Mouse (Mus musculus) CH12.LX (cell line): ENCODE measurements at regions not wholly inside any gene's neighbourhood (a gene's known extent, or its start where the extent isn't known, plus 50 kb on each side); places are given as distances from the start of the nearest gene placed in this dataset.

Experiments used
- DNase-seq: peaks from one replicate; pipeline ENCODE4 v3.0.0-alpha.2; 2013; ENCODE audit errors: extremely low read depth
- H3K27ac ChIP-seq: 2 replicates; pipeline ENCODE4 v1.5.1; 2012; ENCODE audit warnings: low read depth, mild to moderate bottlenecking, control low read depth, moderate library complexity; ENCODE audit not compliant: insufficient read depth
- H3K27me3 ChIP-seq: replicated peaks from 2 replicates; pipeline ENCODE3; 2012; ENCODE audit warnings: inconsistent platforms
- H3K36me3 ChIP-seq, 2 experiments: replicated peaks in 1 of 2; 2 replicates each; pipeline versions ENCODE3 to v1.6.1; 2012; ENCODE audit warnings: inconsistent platforms in 1 of 2, low read length in 1 of 2, mild to moderate bottlenecking in 1 of 2, mixed read lengths in 1 of 2, moderate library complexity in 1 of 2; ENCODE audit not compliant: control insufficient read depth in 1 of 2, insufficient read depth in 1 of 2
- H3K4me1 ChIP-seq, 2 experiments: 2 replicates each; pipeline ENCODE4 v1.6.1; 2012; ENCODE audit warnings: inconsistent platforms in 1 of 2, moderate library complexity in 1 of 2; ENCODE audit not compliant: insufficient read depth in 2 of 2, control insufficient read depth in 1 of 2
- H3K4me2 ChIP-seq: 2 replicates; pipeline ENCODE4 v1.6.1; 2012; ENCODE audit warnings: low read depth, mild to moderate bottlenecking, control low read depth; ENCODE audit not compliant: poor library complexity, insufficient read depth, severe bottlenecking
- H3K4me3 ChIP-seq, 3 experiments: fragments of 150-350 bp in 1 of 3; sonication (generic) in 1 of 3; replicated peaks in 1 of 3; 2 replicates each; pipeline versions ENCODE3 to v1.5.1; 2011 to 2012; ENCODE audit warnings: low read depth in 2 of 3, low read length in 2 of 3, mild to moderate bottlenecking in 2 of 3, moderate library complexity in 2 of 3, control low read depth in 1 of 3, improper control_type of control experiment in 1 of 3, inconsistent platforms in 1 of 3, mixed read lengths in 1 of 3; ENCODE audit not compliant: poor library complexity in 1 of 3
- H3K79me2 ChIP-seq: replicated peaks from 2 replicates; pipeline ENCODE4 v1.6.1; 2012; ENCODE audit warnings: mild to moderate bottlenecking, moderate library complexity; ENCODE audit not compliant: control insufficient read depth, poor library complexity, insufficient read depth, severe bottlenecking; ENCODE audit errors: extremely low read depth
- H3K9ac ChIP-seq: 2 replicates; pipeline ENCODE4 v1.6.1; 2012; ENCODE audit warnings: low read depth, mild to moderate bottlenecking, control low read depth, moderate library complexity; ENCODE audit not compliant: insufficient read depth
- H3K9me3 ChIP-seq: replicated peaks from 2 replicates; pipeline ENCODE3; 2012; ENCODE audit warnings: low read length, inconsistent platforms, mixed read lengths
- CHD1 ChIP-seq: IDR thresholded peaks from 2 replicates; pipeline ENCODE4 v1.6.1; 2012; ENCODE audit warnings: low read depth, low read length, improper control_type of control experiment, inconsistent platforms
- CHD2 ChIP-seq: IDR thresholded peaks from 2 replicates; pipeline ENCODE4 v1.6.1; 2011; ENCODE audit warnings: low read length, improper control_type of control experiment
- CTCF ChIP-seq, 2 experiments: IDR thresholded peaks in 1 of 2; conservative IDR thresholded peaks in 1 of 2; 2 replicates each; pipeline ENCODE4 v1.5.1; 2011 to 2012; ENCODE audit warnings: low read depth in 2 of 2, low read length in 2 of 2, improper control_type of control experiment in 1 of 2, inconsistent platforms in 1 of 2, mild to moderate bottlenecking in 1 of 2, moderate library complexity in 1 of 2
- ELF1 ChIP-seq: IDR thresholded peaks from 2 replicates; pipeline ENCODE4 v1.6.1; 2014; ENCODE audit warnings: low read depth, mild to moderate bottlenecking, inconsistent platforms, low read length, improper control_type of control experiment
- GABPA ChIP-seq: IDR thresholded peaks from 2 replicates; pipeline ENCODE4 v1.6.1; 2012; ENCODE audit warnings: low read depth, low read length, improper control_type of control experiment, inconsistent platforms; ENCODE audit not compliant: insufficient replicate concordance
- IRF4 ChIP-seq: IDR thresholded peaks from 2 replicates; pipeline ENCODE4 v1.6.1; 2014; ENCODE audit warnings: low read depth, mild to moderate bottlenecking, inconsistent platforms, low read length, improper control_type of control experiment
- MAFK ChIP-seq: IDR thresholded peaks from 2 replicates; pipeline ENCODE4 v1.6.1; 2011; ENCODE audit warnings: low read length, improper control_type of control experiment; ENCODE audit not compliant: insufficient replicate concordance
- MAX ChIP-seq: IDR thresholded peaks from 2 replicates; pipeline ENCODE4 v1.6.1; 2011; ENCODE audit warnings: low read length, improper control_type of control experiment
- MXI1 ChIP-seq: IDR thresholded peaks from 2 replicates; pipeline ENCODE4 v1.6.1; 2011; ENCODE audit warnings: mild to moderate bottlenecking, low read depth, low read length, improper control_type of control experiment
- MYC ChIP-seq: IDR thresholded peaks from 2 replicates; pipeline ENCODE4 v1.6.1; 2011; ENCODE audit warnings: low read depth, mild to moderate bottlenecking, improper control_type of control experiment, low read length
- RCOR1 ChIP-seq: conservative IDR thresholded peaks from 2 replicates; pipeline ENCODE4 v1.6.1; 2012; ENCODE audit warnings: low read depth, mild to moderate bottlenecking, inconsistent platforms, low read length, improper control_type of control experiment
- TBP ChIP-seq: conservative IDR thresholded peaks from 2 replicates; pipeline ENCODE4 v1.6.1; 2011; ENCODE audit warnings: low read depth, low read length, improper control_type of control experiment
- UBTF ChIP-seq: IDR thresholded peaks from 2 replicates; pipeline ENCODE4 v1.6.1; 2012; ENCODE audit warnings: low read depth, mild to moderate bottlenecking, inconsistent platforms, low read length, improper control_type of control experiment, moderate library complexity
- USF1 ChIP-seq: IDR thresholded peaks from 2 replicates; pipeline ENCODE4 v1.6.1; 2014; ENCODE audit warnings: low read depth, mild to moderate bottlenecking, inconsistent platforms, low read length, improper control_type of control experiment
- ZC3H11A ChIP-seq: IDR thresholded peaks from 2 replicates; pipeline ENCODE4 v1.6.1; 2012; ENCODE audit warnings: low read depth, mild to moderate bottlenecking, inconsistent platforms, low read length, improper control_type of control experiment
- ZKSCAN1 ChIP-seq: IDR thresholded peaks from 2 replicates; pipeline ENCODE4 v1.6.1; 2012; ENCODE audit warnings: low read depth, inconsistent platforms, low read length, improper control_type of control experiment, borderline replicate concordance
- ZMIZ1 ChIP-seq: IDR thresholded peaks from 2 replicates; pipeline ENCODE4 v1.6.1; 2012; ENCODE audit warnings: low read depth, mild to moderate bottlenecking, inconsistent platforms, low read length, improper control_type of control experiment
- dilution Hi-C: fragments of 300-500 bp; cut with MboI; formaldehyde crosslinking; loops from 2 replicates; pipeline ENCODE4 v1.14.3; 2020; ENCODE audit warnings: low sequenced_read_pairs; ENCODE audit not compliant: extremely low pct_unique_long_range_greater_than_20kb, extremely low pct_ligation_motif_present
- in situ Hi-C: fragments of 300-500 bp; cut with MboI; formaldehyde crosslinking; loops from 3 replicates; pipeline ENCODE4 v1.14.3; 2019; ENCODE audit warnings: low sequenced_read_pairs, low pct_ligation_motif_present, low pct_unique_long_range_greater_than_20kb, mixed read lengths

DNA sequence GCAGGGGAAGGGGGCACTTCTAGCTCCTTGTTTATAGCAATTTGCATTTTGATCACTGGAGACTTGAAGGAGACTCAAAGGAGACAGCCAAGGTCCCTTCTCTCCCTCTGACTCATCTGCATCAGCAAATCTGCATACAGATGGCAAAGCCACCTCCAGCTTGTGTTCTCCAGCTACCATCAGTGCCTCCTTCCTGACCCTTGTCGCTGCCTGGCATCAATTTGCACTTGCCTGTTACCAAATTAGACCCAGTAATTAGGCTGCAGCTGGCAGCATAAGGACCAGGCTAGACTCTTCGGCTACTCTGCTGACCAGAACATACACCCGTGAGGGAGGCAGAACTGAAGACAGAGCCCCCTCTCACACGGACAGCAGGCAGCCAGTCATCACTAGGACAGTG, 177.5 kb upstream of the Ppp2r2d start:
- no peaks in the 10 kb centered on the region for H3K36me3 ChIP-seq
- H3K9ac ChIP-seq, result no peak overlapping the region
- TF ChIP-seq MAFK, result no peak
- H3K4me1 ChIP-seq, result no peaks in the 10 kb centered on the region
- no peaks in the 10 kb centered on the region for H3K79me2 ChIP-seq
- peaks cover 85% of the 10 kb centered on the region for H3K27me3 ChIP-seq
- H3K4me3 ChIP-seq, result no peak overlapping the region
- dilution Hi-C loops (no loop called here), in situ Hi-C loops (no loop called here)
- H3K9me3 ChIP-seq, result no peaks in the 10 kb centered on the region
- DNase-seq, result no peak
- H3K27ac ChIP-seq, result no peak overlapping the region
- H3K4me2 ChIP-seq, result no peak overlapping the region

DNA sequence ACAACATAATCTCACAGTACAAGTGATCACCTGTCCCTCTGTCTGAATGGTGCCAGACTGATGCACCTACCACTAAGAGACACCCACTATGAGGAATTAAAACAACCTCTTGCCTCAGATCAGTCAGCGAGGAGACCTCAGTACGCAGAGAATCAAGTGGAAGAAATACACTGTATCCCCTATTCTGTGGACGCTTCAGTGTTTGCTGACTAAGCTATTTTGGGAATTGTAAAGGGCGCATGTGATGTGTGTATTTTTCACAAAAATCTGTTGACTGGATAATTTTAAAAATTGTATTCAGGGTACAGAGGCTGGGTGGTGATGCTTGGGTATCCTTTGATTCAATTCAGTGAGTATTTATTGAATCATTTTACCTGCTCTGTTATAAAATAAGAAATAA, 185.8 kb upstream of the Ppp2r2d start:
- in situ Hi-C loops, result no loop called here
- Histone ChIP-seq H3K27ac (no peak overlapping the region), H3K4me3 (no peak overlapping the region), H3K79me2 (no peaks in the 10 kb centered on the region), H3K9ac (no peak overlapping the region), H3K36me3 (no peaks in the 10 kb centered on the region), H3K9me3 (no peaks in the 10 kb centered on the region), H3K4me1 (no peaks in the 10 kb centered on the region), H3K27me3 (peaks cover 84% of the 10 kb centered on the region), H3K4me2 (no peak overlapping the region)
- DNase-seq, result no peak
- no peak for TF ChIP-seq CHD2
- no peak for TF ChIP-seq UBTF
- TF ChIP-seq CTCF (conservative IDR thresholded peaks at IDR 0.05 in 1 of 2, IDR thresholded peaks at IDR 0.05 in 1 of 2; ENCODE audit: low read depth in 2 of 2, low read length in 2 of 2), result no peak
- peak; percentile 83 for TF ChIP-seq MAFK
- TF ChIP-seq RCOR1, result no peak
- TF ChIP-seq IRF4, result no peak
- no peak for TF ChIP-seq ZMIZ1
- TF ChIP-seq, all 38 proteins: peak for 1
- dilution Hi-C loops, result no loop called here

DNA sequence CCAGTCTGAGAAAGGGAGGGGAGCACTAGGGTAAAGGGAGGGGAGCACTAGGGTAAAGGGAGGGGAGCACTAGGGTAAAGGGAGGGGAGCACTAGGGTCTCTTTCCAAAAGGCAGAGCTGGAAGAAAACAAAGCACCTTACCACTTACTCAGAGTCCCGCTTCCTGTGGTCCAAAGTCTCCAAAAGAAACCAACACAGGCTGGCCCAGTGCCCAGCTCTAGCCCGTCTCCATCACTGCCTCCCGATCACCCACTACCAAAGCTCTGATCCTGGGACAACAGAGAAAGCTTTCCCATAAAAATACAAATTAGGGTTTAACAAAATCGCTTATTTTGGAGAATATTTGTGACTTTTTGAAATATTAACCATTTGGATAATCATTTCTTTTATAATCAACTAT, 188.4 kb upstream of the Ppp2r2d start:
- Histone ChIP-seq H3K27me3 (peaks cover 83% of the 10 kb centered on the region), H3K9ac (no peak overlapping the region), H3K36me3 (no peaks in the 10 kb centered on the region), H3K4me1 (no peaks in the 10 kb centered on the region)
- in situ Hi-C loops, result no loop called here
- TF ChIP-seq TBP (no peak), ELF1 (no peak), MXI1 (no peak), USF1 (no peak), GABPA (no peak), MAX (no peak), CTCF (conservative IDR thresholded peaks at IDR 0.05 in 1 of 2, IDR thresholded peaks at IDR 0.05 in 1 of 2; ENCODE audit: low read depth in 2 of 2, low read length in 2 of 2) (no peak), ZKSCAN1 (no peak), RCOR1 (no peak), ZC3H11A (no peak), MYC (no peak), CHD1 (no peak)
- TF ChIP-seq, all 38 proteins: peak for 0
- Histone ChIP-seq H3K4me2 (no peak overlapping the region), H3K4me3 (no peak overlapping the region), H3K27ac (no peak overlapping the region), H3K79me2 (no peaks in the 10 kb centered on the region), H3K9me3 (peaks cover 4% of the 10 kb centered on the region)
- no peak for DNase-seq
- dilution Hi-C loops, result no loop called here
